Mouse (Mus musculus) bone marrow, adult 2 months (tissue): ENCODE results near the gene Setdb2. TPM values are rescaled to one million over a fixed set of nuclear protein-coding genes. Genes with fewer than 3 reads are reported as not detected.

ENCODE experiments used
- H3K27ac ChIP-seq: fragments of 200-500 bp; 2 replicates; pipeline ENCODE4 v1.5.1; 2012; ENCODE audit warnings: low read depth, mild to moderate bottlenecking, control low read depth, inconsistent platforms, low read length; ENCODE audit not compliant: control insufficient read depth, poor library complexity, insufficient read depth
- H3K4me1 ChIP-seq: fragments of 200-500 bp; 2 replicates; pipeline ENCODE4 v1.6.1; 2011; ENCODE audit warnings: low read length; ENCODE audit not compliant: control insufficient read depth, insufficient read depth
- H3K4me3 ChIP-seq: fragments of 200-500 bp; replicated peaks from 2 replicates; pipeline ENCODE3; 2011; ENCODE audit warnings: mild to moderate bottlenecking, low read depth, low read length, control low read depth; ENCODE audit not compliant: control insufficient read depth
- CTCF ChIP-seq: fragments of 200-500 bp; IDR thresholded peaks from 2 replicates; pipeline ENCODE4 v1.5.1; 2011; ENCODE audit warnings: low read length, control low read depth; ENCODE audit not compliant: control insufficient read depth, insufficient read depth
- POLR2A ChIP-seq: fragments of 200-500 bp; IDR thresholded peaks from 2 replicates; pipeline ENCODE4 v1.6.1; 2011; ENCODE audit warnings: low read depth, mild to moderate bottlenecking, control low read depth, low read length, borderline replicate concordance; ENCODE audit not compliant: control insufficient read depth
- WGBS: fragments of 180-500 bp; shearing (Covaris S2); methylation state at CpG from one replicate; pipeline ENCODE4 v1.1.7; 2018; 5-methylcytosine and 5-hydroxymethylcytosine counted together
- polyA plus RNA-seq: library from polyadenylated mRNA; stranded (reverse); fragments of >200 nt; gene quantifications from 2 replicates; pipeline ENCODE4 v1.2.4, GENCODE M21; 2011; ENCODE audit warnings: low replicate concordance; ENCODE audit not compliant: missing spikeins, insufficient read depth, insufficient read length

Setdb2 gene
- polyA plus RNA-seq = 7.2 and 8.6 TPM in 2 replicates

- H3K4me3 ChIP-seq = peak within 1 kb of the TSS; percentile 85
- TF ChIP-seq CTCF = peak; percentile 17; the same call in 1 of the 2 replicates
- peak; percentile 96 for TF ChIP-seq POLR2A
- peaks cover 1% of the 10 kb centered on the region; the same call in 1 of the 2 replicates for H3K4me1 ChIP-seq
- 0% methylated on average over 66 of the region's 66 CpGs for whole genome bisulfite sequencing
- H3K27ac ChIP-seq = peak within 1 kb of the TSS; percentile 96
Measured at GRCm38 (mm10) chr14:59440558-59441471, at the start of gene Setdb2, which contains the start of gene Cab39l. TSS of gene Setdb2 (minus strand) at chr14:59440884. TSS of gene Cab39l (plus strand) at chr14:59440972.

- H3K4me1 ChIP-seq = no peaks in the 10 kb centered on the region
- H3K4me3 ChIP-seq = no peak overlapping the region
- no peak for TF ChIP-seq CTCF
- no peak for TF ChIP-seq POLR2A
- no peak overlapping the region for H3K27ac ChIP-seq
- 88% methylated on average over 4 of the region's 4 CpGs for WGBS
Measured at GRCm38 (mm10) chr14:59485247-59485810, 44.6 kb upstream of the Setdb2 start.

GRCm38 (mm10) chr14:59478699-59479098 lies 38.0 kb upstream of the Setdb2 start:
- H3K4me1 ChIP-seq = no peaks in the 10 kb centered on the region
- H3K27ac ChIP-seq = no peak overlapping the region
- 85% methylated on average over 6 of the region's 6 CpGs for WGBS
- H3K4me3 ChIP-seq = no peak overlapping the region
- TF ChIP-seq CTCF (no peak), POLR2A (no peak)

- no peak for TF ChIP-seq POLR2A
- no peak for TF ChIP-seq CTCF
- Histone ChIP-seq H3K27ac (no peak overlapping the region), H3K4me3 (no peak overlapping the region), H3K4me1 (no peaks in the 10 kb centered on the region)
- WGBS = 38% methylated on average over 1 of the region's 1 CpGs
Measured at GRCm38 (mm10) chr14:59470781-59471180, 30.1 kb upstream of the Setdb2 start.

GRCm38 (mm10) chr14:59467798-59468197 lies 27.1 kb upstream of the Setdb2 start:
- TF ChIP-seq POLR2A = no peak
- no peak for TF ChIP-seq CTCF
- H3K27ac ChIP-seq = no peak overlapping the region
- 73% methylated on average over 1 of the region's 1 CpGs for WGBS
- H3K4me3 ChIP-seq = no peak overlapping the region
- H3K4me1 ChIP-seq = no peaks in the 10 kb centered on the region

GRCm38 (mm10) chr14:59466503-59466902 lies 25.8 kb upstream of the Setdb2 start:
- no peak overlapping the region for H3K4me3 ChIP-seq
- no peak overlapping the region for H3K27ac ChIP-seq
- no peak for TF ChIP-seq CTCF
- TF ChIP-seq POLR2A = no peak
- WGBS = 91% methylated on average over 2 of the region's 2 CpGs
- H3K4me1 ChIP-seq = no peaks in the 10 kb centered on the region

GRCm38 (mm10) chr14:59447981-59448380 lies 7.3 kb upstream of the Setdb2 start:
- no peak overlapping the region for H3K27ac ChIP-seq
- H3K4me1 ChIP-seq = no peaks in the 10 kb centered on the region
- TF ChIP-seq POLR2A (no peak), CTCF (no peak)
- H3K4me3 ChIP-seq = no peak overlapping the region

GRCm38 (mm10) chr14:59445421-59445820 lies 4.7 kb upstream of the Setdb2 start:
- H3K27ac ChIP-seq = no peak overlapping the region
- H3K4me1 ChIP-seq = no peaks in the 10 kb centered on the region
- 92% methylated on average over 1 of the region's 1 CpGs for WGBS
- TF ChIP-seq POLR2A = no peak
- no peak for TF ChIP-seq CTCF
- no peak overlapping the region for H3K4me3 ChIP-seq
